Mouse (Mus musculus) left cerebral cortex, adult 2 months (tissue): ENCODE data around the gene Akr1c6. TPM values are rescaled to one million over a fixed set of nuclear protein-coding genes. Genes with fewer than 3 reads are reported as not detected.
"Not testable (repeated sequence)": the region's sequence is repeated elsewhere in the genome, so short reads cannot be mapped to it uniquely, and the experiment has no call there.

Experiments used
- DNase-seq, 2 experiments: peaks; one replicate each; pipeline ENCODE4 v3.0.0; 2021 to 2022; ENCODE audit warnings: low spot score in 2 of 2, mixed read lengths in 1 of 2; ENCODE audit errors: extremely low spot score in 1 of 2
- H3K27ac ChIP-seq: fragments of 200-600 bp; 2 replicates; pipeline ENCODE4 v1.8.1; 2022
- H3K4me3 ChIP-seq: fragments of 200-600 bp; 2 replicates; pipeline ENCODE4 v1.8.1; 2022
- CTCF ChIP-seq: fragments of 200-600 bp; IDR thresholded peaks from 2 replicates; pipeline ENCODE4 v1.8.1; 2022; ENCODE audit warnings: antibody characterized with exemption, mild to moderate bottlenecking, moderate library complexity
- intact Hi-C: fragments of 180-260 bp; cut with DNase I; formaldehyde crosslinking; loops from one replicate; pipeline ENCODE4 v1.15.1; 2025
- long read RNA-seq, 2 experiments: library from polyadenylated mRNA; stranded (forward); transcript quantifications; one replicate each; pipeline ENCODE4 v2.0.0; 2021; ENCODE audit warnings: borderline mapping rate in 2 of 2
- total RNA-seq, 2 experiments: library from RNA; stranded (reverse); gene quantifications; 2 replicates each; pipeline ENCODE4 v1.2.3; 2021

Gene Akr1c6
- not detected for total RNA-seq
- long read RNA-seq, experiment 1 = 0 reads
- long read RNA-seq, experiment 2 = 0 reads

GRCm38 (mm10) chr13:4434006-4434405 is at the start of gene Akr1c6:
Akr1c6 (plus strand) TSS chr13:4434306.
- Histone ChIP-seq H3K27ac (no peak within 1 kb of the TSS), H3K4me3 (no peak within 1 kb of the TSS)
- TF ChIP-seq CTCF = no peak
- no peak for DNase-seq
- intact Hi-C loops = no loop called here

GRCm38 (mm10) chr13:4384918-4385317 is 49.2 kb upstream of the Akr1c6 start:
- intact Hi-C loops = loop anchor here (10.0 kb wide), 1 partner anchor 220 kb away; the partner anchor contains the start of gene Akr1e1
- DNase-seq = no peak
- no peak for TF ChIP-seq CTCF
- Histone ChIP-seq H3K27ac (no peak overlapping the region), H3K4me3 (no peak overlapping the region)

GRCm38 (mm10) chr13:4385541-4385940 is 48.6 kb upstream of the Akr1c6 start:
- Histone ChIP-seq H3K4me3 (no peak overlapping the region), H3K27ac (no peak overlapping the region)
- intact Hi-C loops = loop anchor here (10.0 kb wide), 1 partner anchor 219 kb away; the partner anchor contains the start of gene Akr1e1
- TF ChIP-seq CTCF = no peak
- DNase-seq = no peak

GRCm38 (mm10) chr13:4388762-4389446 is 45.2 kb upstream of the Akr1c6 start:
- intact Hi-C loops = loop anchor here (10.0 kb wide), 1 partner anchor 216 kb away; the partner anchor contains the start of gene Akr1e1
- Histone ChIP-seq H3K27ac (no peak overlapping the region), H3K4me3 (no peak overlapping the region)
- TF ChIP-seq CTCF = no peak
- DNase-seq = no peak

GRCm38 (mm10) chr13:4400360-4400759 is 33.7 kb upstream of the Akr1c6 start:
- intact Hi-C loops, H3K27ac ChIP-seq, DNase-seq, H3K4me3 ChIP-seq: not testable (repeated sequence)

- intact Hi-C loops = no loop called here
- no peak for DNase-seq
- no peak for TF ChIP-seq CTCF
- H3K4me3 ChIP-seq = no peak overlapping the region
- H3K27ac ChIP-seq = no peak overlapping the region
Measured at GRCm38 (mm10) chr13:4400831-4401230, 33.3 kb upstream of the Akr1c6 start.

GRCm38 (mm10) chr13:4402221-4402620 is 31.9 kb upstream of the Akr1c6 start:
- no peak overlapping the region for H3K27ac ChIP-seq
- TF ChIP-seq CTCF = no peak
- intact Hi-C loops = no loop called here
- H3K4me3 ChIP-seq = no peak overlapping the region
- DNase-seq = no peak

- TF ChIP-seq CTCF = no peak
- Histone ChIP-seq H3K27ac (no peak overlapping the region), H3K4me3 (no peak overlapping the region)
- DNase-seq = no peak
- intact Hi-C loops = no loop called here
Measured at GRCm38 (mm10) chr13:4404726-4405125, 29.4 kb upstream of the Akr1c6 start.

- intact Hi-C loops = no loop called here
- H3K4me3 ChIP-seq = no peak overlapping the region
- no peak for TF ChIP-seq CTCF
- no peak for DNase-seq
- no peak overlapping the region for H3K27ac ChIP-seq
Measured at GRCm38 (mm10) chr13:4406771-4407170, 27.3 kb upstream of the Akr1c6 start.

GRCm38 (mm10) chr13:4428558-4428957 is 5.5 kb upstream of the Akr1c6 start:
- intact Hi-C loops = no loop called here
- TF ChIP-seq CTCF = no peak

GRCm38 (mm10) chr13:4429034-4429433 is 5.1 kb upstream of the Akr1c6 start:
- intact Hi-C loops = no loop called here
- H3K27ac ChIP-seq = no peak overlapping the region
- DNase-seq = no peak
- H3K4me3 ChIP-seq = no peak overlapping the region
- TF ChIP-seq CTCF = no peak

More at GRCm38 (mm10) chr13:4428558-4428957, 5.5 kb upstream of the Akr1c6 start:
- Histone ChIP-seq H3K27ac (no peak overlapping the region), H3K4me3 (no peak overlapping the region)
- DNase-seq = no peak

- TF ChIP-seq CTCF = no peak
- no peak for DNase-seq
- no peak overlapping the region for H3K27ac ChIP-seq
- intact Hi-C loops = no loop called here
- no peak overlapping the region for H3K4me3 ChIP-seq
Measured at GRCm38 (mm10) chr13:4431129-4431528, 3.0 kb upstream of the Akr1c6 start.

- intact Hi-C loops = no loop called here
- H3K4me3 ChIP-seq = no peak overlapping the region
- no peak overlapping the region for H3K27ac ChIP-seq
- DNase-seq = no peak
- no peak for TF ChIP-seq CTCF
Measured at GRCm38 (mm10) chr13:4465641-4466040, 31.5 kb downstream of the Akr1c6 start.
